Mouse (Mus musculus) Patski (cell line): ENCODE results near the gene Nlrp4f. TPM values are rescaled to one million over a fixed set of nuclear protein-coding genes. Genes with fewer than 3 reads are reported as not detected.

Experiments used
- ATAC-seq: fragments of 100-300 bp; one replicate; pipeline ENCODE4 v1.8.0; 2021
- CTCF ChIA-PET: fragments of 350-600 bp; sonication (Branson Sonifier 250); formaldehyde crosslinking; loops from one replicate; lab custom pipeline; 2022; ENCODE audit warnings: inconsistent platforms; lab: Charles Lee
- POLR2A ChIA-PET: fragments of 350-600 bp; sonication (Branson Sonifier 250); formaldehyde crosslinking; loops from one replicate; lab custom pipeline; 2022; ENCODE audit warnings: antibody characterized with exemption, inconsistent platforms; lab: Charles Lee
- DNase-seq: peaks from one replicate; pipeline ENCODE4 v3.0.0-alpha.2; 2011; ENCODE audit warnings: low read depth, low spot score
- H3K27me3 ChIP-seq: fragments of 371-371 bp; one replicate; pipeline ENCODE4 v1.5.1; 2021
- CTCF ChIP-seq: fragments of 100-300 bp; IDR thresholded peaks from one replicate; pipeline ENCODE4 v1.5.1; 2021
- in situ Hi-C: fragments of 300-500 bp; cut with MboI; formaldehyde crosslinking; loops from 3 replicates; pipeline ENCODE4 v1.11.1; 2018; ENCODE audit warnings: low pct_unique_long_range_greater_than_20kb, mixed read lengths
- polyA plus RNA-seq: library from polyadenylated mRNA; unstranded; gene quantifications from one replicate; pipeline ENCODE4 v1.2.3, GENCODE M21; 2021

Gene Nlrp4f
- not detected for polyA plus RNA-seq

DNA sequence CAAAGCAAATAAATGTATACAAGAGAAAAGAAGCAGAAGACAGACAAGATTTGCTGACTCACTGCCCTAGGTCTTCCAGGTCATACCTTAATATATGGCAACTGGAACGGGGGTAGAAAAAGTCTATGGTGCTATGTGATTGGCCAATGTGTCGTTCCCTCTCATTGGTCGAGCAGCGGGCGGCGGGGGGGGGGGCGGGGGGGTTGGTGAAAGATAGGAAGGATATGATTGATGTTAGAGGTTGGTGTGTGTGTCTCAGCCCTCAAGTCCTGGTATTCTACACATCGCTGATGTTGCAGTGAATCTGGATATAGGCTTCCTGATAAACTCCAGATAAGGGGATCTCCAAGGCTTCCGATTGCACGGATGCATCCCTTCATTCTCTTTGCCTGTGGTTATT lies at the start of gene Nlrp4f:
Gene Nlrp4f, minus strand, starts transcription at position 101 of the 400 bp plus-strand sequence.
- no peaks in the 10 kb centered on the region for H3K27me3 ChIP-seq
- ATAC-seq (no peak), DNase-seq (no peak)
- ChIA-PET POLR2A (no interaction called here), CTCF (no interaction called here)
- in situ Hi-C loops: no loop called here
- no peak for TF ChIP-seq CTCF

DNA sequence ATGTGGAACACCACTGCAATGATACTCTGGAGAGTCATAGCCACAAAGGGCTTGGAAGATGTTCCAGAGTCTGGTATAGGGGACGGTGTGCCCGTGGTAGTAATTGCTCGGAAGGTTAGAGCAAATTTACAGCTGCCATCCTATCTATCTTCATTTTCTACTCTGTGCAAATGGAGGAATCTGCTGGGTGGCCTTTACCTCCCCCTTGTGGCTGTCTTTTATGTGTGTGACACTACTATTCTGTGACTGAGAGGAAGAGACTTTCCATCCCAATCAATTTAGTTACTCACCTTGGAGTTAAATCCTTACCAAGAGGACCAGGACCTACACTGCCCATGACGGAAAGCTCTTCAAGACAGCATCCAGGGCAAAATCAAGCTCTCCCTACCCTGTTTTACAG lies 37.5 kb upstream of the Nlrp4f start:
- no peak for DNase-seq
- POLR2A ChIA-PET: no interaction called here
- ATAC-seq: no peak
- CTCF ChIA-PET: no interaction called here
- in situ Hi-C loops: no loop called here
- H3K27me3 ChIP-seq: no peaks in the 10 kb centered on the region
- TF ChIP-seq CTCF: no peak

DNA sequence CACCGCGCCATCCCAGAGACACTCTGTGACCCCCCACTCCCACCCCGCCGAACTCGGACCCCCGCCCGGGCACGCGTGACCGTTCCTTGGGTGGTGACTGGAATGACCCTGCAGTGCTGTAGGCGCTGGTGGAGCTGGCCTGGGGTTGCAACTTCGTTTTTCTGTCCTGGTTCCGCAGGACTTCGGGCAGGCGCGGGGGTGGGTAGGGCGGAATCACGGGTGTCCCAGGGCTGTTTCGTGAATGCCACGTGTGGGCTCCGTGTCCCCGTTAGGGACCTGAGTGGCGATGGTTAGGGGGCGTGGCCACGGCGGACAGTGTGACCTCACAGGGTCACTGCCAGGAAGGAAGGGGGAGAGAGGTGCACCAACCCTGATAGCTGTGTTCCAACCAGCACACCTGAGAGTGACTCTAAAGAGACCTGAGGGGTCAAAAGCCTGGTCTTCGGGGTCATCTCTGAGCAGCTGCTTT lies 36.6 kb upstream of the Nlrp4f start:
- ChIA-PET POLR2A (no interaction called here), CTCF (no interaction called here)
- in situ Hi-C loops: no loop called here
- no peak for ATAC-seq
- no peaks in the 10 kb centered on the region for H3K27me3 ChIP-seq
- DNase-seq: no peak
- no peak for TF ChIP-seq CTCF

DNA sequence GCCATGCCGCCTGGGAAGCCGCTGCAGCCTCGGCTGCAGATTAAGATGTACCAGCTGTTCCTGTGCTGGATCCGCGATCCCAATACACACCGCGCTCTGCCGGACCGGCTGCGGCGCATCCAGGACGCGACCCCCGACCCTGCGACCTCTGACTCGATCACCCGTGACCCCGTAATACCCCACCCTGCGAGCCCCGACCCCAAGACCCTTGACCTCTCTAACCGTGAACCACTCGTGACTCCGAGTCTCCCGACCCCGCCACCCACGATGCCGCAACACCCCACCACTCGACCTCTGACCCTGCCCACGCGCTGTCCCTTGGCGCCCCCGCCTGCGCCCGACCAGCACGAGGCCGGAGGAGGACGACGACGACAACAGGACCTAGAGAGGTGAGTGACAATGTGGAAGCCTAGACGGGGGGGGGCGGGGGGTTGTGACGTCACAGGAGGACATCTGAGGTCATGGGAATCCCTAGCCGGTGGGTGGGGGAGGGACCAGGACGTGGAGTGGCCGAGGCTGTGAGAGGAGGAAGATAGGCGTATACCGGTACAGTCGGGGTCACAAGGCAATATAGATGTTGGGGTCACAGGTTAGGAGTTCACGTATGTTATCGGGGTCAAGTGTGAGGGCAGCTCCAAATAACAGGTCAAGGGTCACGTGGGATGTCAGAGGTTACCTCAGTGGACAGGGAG lies 36.0 kb upstream of the Nlrp4f start:
- ATAC-seq (no peak), DNase-seq (no peak)
- POLR2A ChIA-PET: no interaction called here
- no peaks in the 10 kb centered on the region for H3K27me3 ChIP-seq
- CTCF ChIA-PET: no interaction called here
- TF ChIP-seq CTCF: no peak
- in situ Hi-C loops: no loop called here

DNA sequence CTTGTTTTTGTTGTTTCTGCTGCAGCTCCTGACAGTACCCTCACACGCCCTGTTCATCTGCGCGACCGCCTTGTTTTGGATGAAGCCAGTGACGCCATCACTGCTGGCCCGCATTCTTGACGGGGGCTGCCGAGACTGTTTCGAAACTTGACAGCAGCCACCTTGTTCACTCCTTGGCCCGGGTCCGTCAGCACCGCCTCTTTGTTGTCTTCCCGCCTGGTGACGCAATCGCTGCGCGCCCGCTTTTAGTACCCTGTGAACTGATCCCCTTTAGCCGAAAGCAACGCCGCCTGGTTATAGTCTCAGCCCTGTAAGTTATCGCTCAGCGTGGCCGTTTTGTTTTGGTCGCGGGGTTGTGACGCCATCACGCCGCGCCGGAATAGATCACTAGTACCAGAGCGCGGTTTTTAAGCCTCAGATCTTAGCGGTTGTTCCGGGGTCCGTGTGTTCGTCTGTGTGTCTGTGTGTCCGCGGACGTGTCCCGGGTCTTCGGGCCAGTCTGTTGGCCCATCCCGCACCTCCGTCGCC lies 35.4 kb upstream of the Nlrp4f start:
- DNase-seq: peak; percentile 58
- ATAC-seq: peak; percentile 81
- in situ Hi-C loops: no loop called here
- TF ChIP-seq CTCF: no peak
- no peaks in the 10 kb centered on the region for H3K27me3 ChIP-seq
- CTCF ChIA-PET: no interaction called here
- POLR2A ChIA-PET: no interaction called here

DNA sequence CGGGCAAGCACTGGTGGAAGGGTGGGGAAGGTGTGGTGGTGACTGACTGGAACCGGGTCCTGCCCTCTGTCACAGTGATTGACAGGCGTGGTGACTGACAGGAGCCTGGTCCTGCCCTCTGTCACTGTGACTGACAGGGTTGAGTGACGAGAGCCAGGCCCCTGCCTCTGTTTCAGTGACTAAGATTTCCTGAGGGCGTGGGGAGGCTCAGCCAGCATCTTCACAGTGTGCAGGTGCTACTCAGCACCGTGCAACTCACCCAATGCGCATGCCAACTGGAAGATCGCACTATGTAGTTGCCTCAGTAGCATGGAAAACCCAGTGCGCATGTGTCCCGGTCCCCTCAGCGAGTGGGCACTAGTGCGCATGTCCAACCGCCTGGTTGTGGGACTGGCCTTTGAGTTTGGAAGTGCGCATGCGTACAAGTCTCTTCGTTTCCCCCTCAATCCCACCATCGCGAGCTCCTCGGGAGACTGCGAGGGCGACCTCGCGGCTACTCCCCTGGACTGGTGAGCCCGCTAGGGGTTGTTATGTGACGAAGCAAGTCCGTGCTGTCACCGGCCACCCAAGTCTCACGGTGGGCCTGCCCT lies 34.8 kb upstream of the Nlrp4f start:
- ChIA-PET POLR2A (no interaction called here), CTCF (no interaction called here)
- peak; percentile 85 for ATAC-seq
- in situ Hi-C loops: no loop called here
- no peak for TF ChIP-seq CTCF
- peak; percentile 77 for DNase-seq
- H3K27me3 ChIP-seq: no peaks in the 10 kb centered on the region

DNA sequence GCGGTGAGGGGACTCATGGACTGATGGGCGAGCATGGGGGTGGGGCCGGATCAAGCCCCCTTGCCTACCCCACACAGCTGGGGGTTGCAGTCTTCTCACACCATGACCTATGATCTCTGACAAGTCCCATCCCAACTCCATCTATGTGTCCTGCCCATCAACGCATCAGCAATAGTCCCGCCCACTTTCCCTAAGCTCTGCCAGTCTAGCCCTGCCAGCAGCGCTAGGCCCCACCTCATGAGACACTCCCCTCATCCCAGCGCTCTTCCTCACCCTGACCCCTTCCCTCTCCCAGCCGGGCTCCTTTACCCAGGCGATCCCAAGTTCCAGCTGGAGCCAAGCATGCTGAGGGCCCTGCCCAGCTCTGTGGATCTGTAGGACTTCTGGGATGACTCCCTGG lies 31.4 kb upstream of the Nlrp4f start:
- POLR2A ChIA-PET: no interaction called here
- TF ChIP-seq CTCF: no peak
- ATAC-seq (no peak), DNase-seq (no peak)
- peaks cover 5% of the 10 kb centered on the region for H3K27me3 ChIP-seq
- in situ Hi-C loops: loop anchor here (5.0 kb wide), 1 partner anchor 40 kb away; the partner anchor contains the start of gene Zfp369
- CTCF ChIA-PET: no interaction called here

DNA sequence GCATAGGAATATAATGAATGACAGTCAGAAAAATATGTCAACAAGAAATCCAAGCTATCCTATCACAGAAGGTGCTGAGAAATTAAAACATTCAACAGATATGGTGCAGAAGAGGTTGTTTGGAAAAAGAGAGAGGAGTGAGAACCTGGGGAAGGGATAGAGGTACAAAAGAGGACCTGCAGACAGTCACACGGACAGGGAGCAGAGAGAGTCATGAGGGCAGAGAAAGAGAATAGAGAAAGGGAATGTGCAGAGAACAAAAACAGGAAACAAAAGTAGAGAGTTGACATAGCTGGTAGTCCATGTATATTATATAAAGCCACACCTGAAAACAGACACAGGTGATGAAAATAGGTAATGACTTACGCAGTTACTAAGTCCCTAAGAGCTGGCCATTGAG lies 20.9 kb upstream of the Nlrp4f start:
- POLR2A ChIA-PET: no interaction called here

DNA sequence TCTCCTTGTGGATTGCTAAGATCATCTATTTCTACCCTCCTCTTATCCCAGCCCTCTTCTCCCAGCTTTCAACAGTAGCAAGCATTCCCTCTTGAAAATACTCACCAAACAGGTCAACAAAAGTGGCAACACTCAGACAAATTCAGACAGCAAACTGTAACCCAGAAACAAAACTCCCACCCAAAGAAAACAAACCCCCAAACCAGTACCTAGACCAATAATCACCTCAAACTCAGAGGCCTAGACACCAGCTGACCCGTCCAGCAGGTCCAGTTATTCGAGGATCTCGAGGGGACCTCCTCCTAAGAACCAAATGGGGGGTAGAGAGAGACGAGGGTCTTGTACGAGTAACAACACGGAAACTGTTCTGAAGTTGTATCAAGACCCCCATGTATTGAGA lies 20.2 kb upstream of the Nlrp4f start:
- no peak for TF ChIP-seq CTCF
- DNase-seq (no peak), ATAC-seq (no peak)
- no peaks in the 10 kb centered on the region for H3K27me3 ChIP-seq
- in situ Hi-C loops: no loop called here
- POLR2A ChIA-PET: no interaction called here
- CTCF ChIA-PET: no interaction called here

More for the DNA sequence above, 20.9 kb upstream of the Nlrp4f start:
- no peak for TF ChIP-seq CTCF
- in situ Hi-C loops: no loop called here
- DNase-seq: no peak
- no peak for ATAC-seq
- CTCF ChIA-PET: no interaction called here
- no peaks in the 10 kb centered on the region for H3K27me3 ChIP-seq

DNA sequence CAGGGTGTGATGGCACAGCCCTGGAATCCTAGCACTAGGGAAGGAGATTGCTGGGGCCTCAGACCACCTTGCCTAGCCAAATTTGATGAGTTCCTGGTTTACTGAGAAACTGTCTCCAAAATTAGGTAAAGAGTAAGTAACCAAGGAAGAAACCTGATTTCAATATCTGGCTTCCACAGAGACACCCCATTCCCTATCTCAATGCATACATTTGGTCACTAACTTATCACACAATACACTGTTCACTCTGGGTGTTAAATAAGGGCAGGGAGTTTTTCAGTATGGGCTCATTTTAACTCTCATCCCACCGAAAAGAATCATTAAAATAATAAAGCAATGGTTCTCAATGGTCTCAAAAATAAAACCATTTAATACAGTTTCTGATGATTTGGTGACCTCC lies 5.1 kb downstream of the Nlrp4f start:
- in situ Hi-C loops: no loop called here
- DNase-seq (no peak), ATAC-seq (no peak)
- no peak for TF ChIP-seq CTCF
- POLR2A ChIA-PET: no interaction called here
- CTCF ChIA-PET: no interaction called here
- H3K27me3 ChIP-seq: no peaks in the 10 kb centered on the region

DNA sequence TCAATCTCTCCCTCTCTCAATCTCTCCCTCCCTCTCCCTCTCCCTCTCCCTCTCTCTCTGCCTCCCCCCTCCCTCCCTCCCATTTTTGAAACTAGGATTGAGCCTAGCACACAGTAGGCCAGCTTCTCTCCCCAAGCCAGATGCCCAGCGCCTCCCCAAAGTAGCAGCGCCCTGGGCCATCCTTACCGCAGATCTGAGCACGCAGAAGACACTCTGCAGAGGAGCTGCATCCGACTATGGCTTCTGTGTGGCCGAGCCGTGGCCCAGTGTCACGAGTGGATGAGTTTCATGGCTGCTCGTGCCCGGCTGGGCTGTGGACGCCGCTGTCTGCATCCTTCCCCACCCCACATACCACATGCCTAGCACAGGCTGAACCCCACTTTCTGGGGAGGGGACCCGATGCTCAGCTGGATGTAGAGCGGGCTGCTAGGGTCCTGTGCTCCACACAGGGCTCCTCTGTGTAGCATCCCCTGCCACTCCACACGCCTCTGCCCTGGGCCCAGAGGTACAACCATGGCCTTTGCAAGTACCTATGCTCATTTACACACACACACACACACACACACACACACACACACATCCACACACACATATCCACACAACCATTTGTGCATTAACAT lies 29.2 kb downstream of the Nlrp4f start:
- H3K27me3 ChIP-seq: no peaks in the 10 kb centered on the region
- CTCF ChIA-PET: no interaction called here
- in situ Hi-C loops: no loop called here
- ATAC-seq (no peak), DNase-seq (no peak)
- POLR2A ChIA-PET: no interaction called here
- TF ChIP-seq CTCF: no peak
